Mouse (Mus musculus) urinary bladder, postnatal 36 days (tissue): ENCODE measurements around the gene D5Ertd579e.

Experiments used
- DNase-seq, 2 experiments: peaks; one replicate each; pipeline ENCODE4 v3.0.0; 2022; ENCODE audit warnings: low spot score in 2 of 2, mixed read lengths in 1 of 2

D5Ertd579e gene

GRCm38 (mm10) chr5:36608939-36609499 lies 86.8 kb downstream of the D5Ertd579e start:
- peak in 1 of 2 experiments; percentile 10 for DNase-seq

- peak in 1 of 2 experiments; percentile 38 for DNase-seq
Observed at GRCm38 (mm10) chr5:36603031-36603430, 92.8 kb downstream of the D5Ertd579e start.

GRCm38 (mm10) chr5:36602028-36602427 lies 93.8 kb downstream of the D5Ertd579e start:
- DNase-seq: no peak

- DNase-seq: no peak
Observed at GRCm38 (mm10) chr5:36601492-36601891, 94.3 kb downstream of the D5Ertd579e start.

GRCm38 (mm10) chr5:36598883-36599282 lies 96.9 kb downstream of the D5Ertd579e start:
- no peak for DNase-seq

- DNase-seq: no peak
Observed at GRCm38 (mm10) chr5:36597653-36598052, 98.2 kb downstream of the D5Ertd579e start.

- DNase-seq: no peak
Observed at GRCm38 (mm10) chr5:36596225-36596624, 99.6 kb downstream of the D5Ertd579e start.

GRCm38 (mm10) chr5:36595115-36595514 lies 100.7 kb downstream of the D5Ertd579e start:
- DNase-seq: no peak

- DNase-seq: no peak
Observed at GRCm38 (mm10) chr5:36594344-36594743, 101.5 kb downstream of the D5Ertd579e start.

GRCm38 (mm10) chr5:36593176-36593575 lies 102.6 kb downstream of the D5Ertd579e start, which contains the start of gene Tbc1d14:
Gene Tbc1d14, minus strand, starts transcription at chr5:36593276.
- no peak for DNase-seq

- no peak for DNase-seq
Observed at GRCm38 (mm10) chr5:36590499-36590920, 105.3 kb downstream of the D5Ertd579e start.

GRCm38 (mm10) chr5:36584299-36584698 lies 111.5 kb downstream of the D5Ertd579e start:
- no peak for DNase-seq

- peak; percentile 98 to 100 for DNase-seq
Observed at GRCm38 (mm10) chr5:36581924-36582642, 113.7 kb downstream of the D5Ertd579e start.

GRCm38 (mm10) chr5:36581259-36581923 lies 114.4 kb downstream of the D5Ertd579e start:
- no peak for DNase-seq

GRCm38 (mm10) chr5:36579967-36580366 lies 115.9 kb downstream of the D5Ertd579e start:
- no peak for DNase-seq

- DNase-seq: no peak
Observed at GRCm38 (mm10) chr5:36578982-36579381, 116.8 kb downstream of the D5Ertd579e start.

- DNase-seq: no peak
Observed at GRCm38 (mm10) chr5:36576457-36576856, 119.4 kb downstream of the D5Ertd579e start.

- no peak for DNase-seq
Observed at GRCm38 (mm10) chr5:36575745-36576144, 120.1 kb downstream of the D5Ertd579e start.

- DNase-seq: peak in 1 of 2 experiments; percentile 65
Observed at GRCm38 (mm10) chr5:36575227-36575626, 120.6 kb downstream of the D5Ertd579e start.

GRCm38 (mm10) chr5:36574147-36574870 lies 121.5 kb downstream of the D5Ertd579e start:
- peak in 1 of 2 experiments; percentile 34 for DNase-seq

- no peak for DNase-seq
Observed at GRCm38 (mm10) chr5:36573354-36573753, 122.5 kb downstream of the D5Ertd579e start.

- DNase-seq: no peak
Observed at GRCm38 (mm10) chr5:36571371-36571770, 124.5 kb downstream of the D5Ertd579e start.
